Mouse (Mus musculus) neural tube, embryonic 14.5 days (tissue): ENCODE data around the gene Spsb1. TPM values are rescaled to one million over a fixed set of nuclear protein-coding genes. Genes with fewer than 3 reads are reported as not detected.

Source experiments
- ATAC-seq: fragments of 200-750 bp; cut with Nextera tagmentation; 2 replicates; pipeline ENCODE4 v1.8.0; 2017; ENCODE audit warnings: low read depth, mild to moderate bottlenecking, moderate TSS enrichment, moderate library complexity
- H3K27ac ChIP-seq: fragments of 300-500 bp; sonication (generic); 2 replicates; pipeline ENCODE4 v1.5.1; 2014; ENCODE audit warnings: low read depth, mild to moderate bottlenecking, control low read depth, low read length, moderate library complexity, mixed read lengths
- H3K27me3 ChIP-seq: fragments of 300-500 bp; sonication (generic); 2 replicates; pipeline ENCODE4 v1.6.1; 2014; ENCODE audit warnings: low read length; ENCODE audit not compliant: control insufficient read depth, insufficient read depth
- H3K36me3 ChIP-seq: fragments of 300-500 bp; sonication (generic); 2 replicates; pipeline ENCODE4 v1.6.1; 2014; ENCODE audit warnings: low read length, mixed read lengths; ENCODE audit not compliant: control insufficient read depth, insufficient read depth
- H3K4me1 ChIP-seq: fragments of 300-500 bp; sonication (generic); 2 replicates; pipeline ENCODE4 v1.6.1; 2014; ENCODE audit warnings: low read length; ENCODE audit not compliant: control insufficient read depth, insufficient read depth
- H3K4me2 ChIP-seq: fragments of 300-500 bp; sonication (generic); 2 replicates; pipeline ENCODE4 v1.6.1; 2014; ENCODE audit warnings: mild to moderate bottlenecking, low read depth, low read length, control low read depth
- H3K4me3 ChIP-seq: fragments of 300-500 bp; sonication (generic); 2 replicates; pipeline ENCODE4 v1.5.1; 2014; ENCODE audit warnings: low read depth, low read length, control low read depth, mixed read lengths
- H3K9ac ChIP-seq: fragments of 300-500 bp; sonication (generic); replicated peaks from 2 replicates; pipeline ENCODE4 v1.6.1; 2014; ENCODE audit warnings: low read depth, mild to moderate bottlenecking, control low read depth, low read length, mixed read lengths
- H3K9me3 ChIP-seq: fragments of 300-500 bp; sonication (generic); 2 replicates; pipeline ENCODE4 v1.6.1; 2016; ENCODE audit warnings: low read length; ENCODE audit not compliant: control insufficient read depth
- WGBS: fragments of 180-500 bp; shearing (Covaris S2); extraction: QIAGEN DNeasy Blood & Tissue Kit; methylation state at CpG from one replicate; pipeline ENCODE4 v1.1.7; 2014; 5-methylcytosine and 5-hydroxymethylcytosine counted together
- polyA plus RNA-seq: library from polyadenylated mRNA; unstranded; fragments of >200 nt; fragmentation: Nextera tagmentation; extraction: Ambion mirVana; gene quantifications from 2 replicates; pipeline ENCODE4 v1.2.1, GENCODE M21; 2014

The Spsb1 gene
- polyA plus RNA-seq, 1 experiment from 2014 or later, result 5.9 TPM

DNA sequence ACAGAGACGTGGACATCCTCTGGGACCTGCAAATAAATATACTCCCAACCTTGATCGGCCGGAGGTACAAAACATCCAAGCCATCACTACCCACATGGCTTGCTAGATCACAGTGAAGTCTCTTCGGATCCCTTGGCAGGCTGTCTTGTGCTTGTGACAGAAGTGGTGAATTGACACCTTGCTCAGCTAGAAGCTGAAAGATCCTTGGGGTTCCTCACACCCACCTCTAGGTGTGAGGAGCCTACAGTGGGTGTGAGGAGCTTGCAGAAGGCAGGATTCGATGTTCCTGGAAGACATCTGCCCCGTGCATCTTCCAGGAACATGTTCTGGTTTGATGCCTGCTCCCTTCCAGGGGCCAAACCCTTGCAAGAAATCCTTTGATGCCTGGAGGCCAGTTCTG lies 22.3 kb upstream of the Spsb1 start:
- no peak overlapping the region for H3K27ac ChIP-seq
- ATAC-seq, result no peak

DNA sequence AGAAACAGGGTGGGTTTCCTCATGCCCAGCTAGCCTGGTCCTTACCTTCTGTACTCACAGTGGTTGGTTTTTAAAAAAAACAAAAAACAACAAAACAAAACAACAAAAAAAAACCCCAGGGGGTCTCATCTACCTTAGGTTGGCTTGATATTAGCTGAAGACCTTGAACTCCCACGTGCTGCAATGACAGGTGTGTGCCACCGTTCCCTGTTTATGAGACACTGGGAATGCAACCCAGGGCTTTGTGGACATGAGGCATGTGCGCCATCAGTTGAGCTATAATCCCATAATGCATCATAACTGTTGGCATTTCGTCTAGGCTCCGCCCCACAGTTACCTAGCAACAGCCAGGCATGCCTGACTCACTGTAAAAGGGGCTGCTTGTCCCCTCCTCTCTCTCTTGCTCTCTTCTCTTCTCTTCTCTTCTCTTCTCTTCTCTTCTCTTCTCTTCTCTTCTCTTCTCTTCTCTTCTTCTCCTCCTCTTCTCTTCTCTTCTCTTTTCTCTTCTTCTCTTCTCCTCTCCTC lies 20.9 kb upstream of the Spsb1 start:
- Histone ChIP-seq H3K9ac (no peak overlapping the region), H3K4me1 (no peaks in the 10 kb centered on the region; the same call in 1 of the 2 replicates), H3K4me2 (no peak overlapping the region), H3K4me3 (no peak overlapping the region), H3K27ac (no peak overlapping the region), H3K9me3 (no peaks in the 10 kb centered on the region), H3K27me3 (no peaks in the 10 kb centered on the region), H3K36me3 (no peaks in the 10 kb centered on the region)
- 77% methylated on average over 5 of the region's 5 CpGs for WGBS
- ATAC-seq, result no peak

More for the DNA sequence above, 22.3 kb upstream of the Spsb1 start:
- Histone ChIP-seq H3K9me3 (no peaks in the 10 kb centered on the region), H3K4me2 (no peak overlapping the region), H3K9ac (no peak overlapping the region), H3K36me3 (no peaks in the 10 kb centered on the region), H3K4me1 (no peaks in the 10 kb centered on the region; the same call in 1 of the 2 replicates), H3K27me3 (no peaks in the 10 kb centered on the region), H3K4me3 (no peak overlapping the region)
- WGBS, result 82% methylated on average over 6 of the region's 6 CpGs

DNA sequence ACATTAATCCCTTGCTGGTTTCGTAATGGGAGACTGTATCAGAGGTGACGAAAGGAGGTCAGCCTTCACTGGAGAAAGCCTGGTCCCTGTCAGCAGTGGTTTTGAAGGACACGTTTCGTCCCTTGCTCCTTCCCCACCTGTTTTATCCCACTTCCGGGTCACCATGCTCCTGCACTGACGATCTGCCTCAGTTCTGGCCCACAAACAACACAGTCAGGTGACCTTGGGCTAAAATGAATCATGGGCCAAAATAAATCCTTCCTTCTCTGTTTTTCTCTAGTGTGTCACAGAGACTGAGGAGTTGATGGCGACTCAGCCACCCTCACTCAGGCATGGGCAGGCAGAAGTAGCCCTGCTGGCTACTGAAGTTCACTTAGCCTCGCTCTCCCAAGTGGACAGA lies 20.4 kb upstream of the Spsb1 start:
- no peak overlapping the region for H3K9ac ChIP-seq
- H3K9me3 ChIP-seq, result no peaks in the 10 kb centered on the region
- no peak overlapping the region for H3K4me2 ChIP-seq
- H3K4me1 ChIP-seq, result no peaks in the 10 kb centered on the region; the same call in 1 of the 2 replicates
- no peak overlapping the region for H3K4me3 ChIP-seq
- H3K27me3 ChIP-seq, result no peaks in the 10 kb centered on the region
- H3K27ac ChIP-seq, result no peak overlapping the region
- no peaks in the 10 kb centered on the region for H3K36me3 ChIP-seq
- no peak for ATAC-seq
- WGBS, result 83% methylated on average over 8 of the region's 8 CpGs

- H3K9ac ChIP-seq, result no peak overlapping the region
- no peak for ATAC-seq
- no peak overlapping the region for H3K4me3 ChIP-seq
- H3K27ac ChIP-seq, result no peak overlapping the region
- H3K9me3 ChIP-seq, result no peaks in the 10 kb centered on the region
- H3K27me3 ChIP-seq, result no peaks in the 10 kb centered on the region
- H3K4me1 ChIP-seq, result no peaks in the 10 kb centered on the region
- no peak overlapping the region for H3K4me2 ChIP-seq
- H3K36me3 ChIP-seq, result no peaks in the 10 kb centered on the region
- WGBS, result 67% methylated on average over 9 of the region's 9 CpGs
Measured at GRCm38 (mm10) chr4:149971393-149971792, 16.6 kb upstream of the Spsb1 start.

DNA sequence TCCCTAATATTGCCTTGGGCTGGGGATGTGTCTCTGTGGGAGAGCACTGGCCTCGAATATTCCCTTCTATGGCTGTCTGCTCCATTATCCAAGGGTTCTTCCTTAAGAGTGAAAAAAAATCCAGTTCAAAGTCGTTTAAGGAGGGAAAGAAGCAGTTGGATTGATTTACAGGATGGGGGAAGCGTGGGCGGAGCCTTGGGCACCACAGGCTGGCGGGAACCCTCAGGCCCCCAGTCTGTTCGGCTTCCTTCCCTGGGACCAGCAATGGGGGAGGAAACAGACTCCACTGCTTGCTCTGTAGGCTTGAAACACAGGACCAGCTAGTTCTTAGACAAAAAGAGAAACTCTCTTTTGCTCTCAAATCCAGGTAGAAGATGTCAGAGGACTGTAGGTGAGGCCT lies 13.7 kb upstream of the Spsb1 start:
- no peaks in the 10 kb centered on the region for H3K9me3 ChIP-seq
- no peak overlapping the region for H3K4me2 ChIP-seq
- H3K27me3 ChIP-seq, result no peaks in the 10 kb centered on the region
- no peak for ATAC-seq
- no peak overlapping the region for H3K4me3 ChIP-seq
- no peak overlapping the region for H3K27ac ChIP-seq
- H3K36me3 ChIP-seq, result no peaks in the 10 kb centered on the region
- no peaks in the 10 kb centered on the region for H3K4me1 ChIP-seq
- WGBS, result 28% methylated on average over 6 of the region's 6 CpGs
- no peak overlapping the region for H3K9ac ChIP-seq

- WGBS, result 88% methylated on average over 9 of the region's 9 CpGs
- no peak overlapping the region for H3K27ac ChIP-seq
- H3K9me3 ChIP-seq, result no peaks in the 10 kb centered on the region
- no peak overlapping the region for H3K4me3 ChIP-seq
- H3K27me3 ChIP-seq, result no peaks in the 10 kb centered on the region
- H3K9ac ChIP-seq, result no peak overlapping the region
- no peaks in the 10 kb centered on the region for H3K4me1 ChIP-seq
- no peaks in the 10 kb centered on the region for H3K36me3 ChIP-seq
- no peak for ATAC-seq
- no peak overlapping the region for H3K4me2 ChIP-seq
Measured at GRCm38 (mm10) chr4:149966963-149967362, 12.1 kb upstream of the Spsb1 start.

DNA sequence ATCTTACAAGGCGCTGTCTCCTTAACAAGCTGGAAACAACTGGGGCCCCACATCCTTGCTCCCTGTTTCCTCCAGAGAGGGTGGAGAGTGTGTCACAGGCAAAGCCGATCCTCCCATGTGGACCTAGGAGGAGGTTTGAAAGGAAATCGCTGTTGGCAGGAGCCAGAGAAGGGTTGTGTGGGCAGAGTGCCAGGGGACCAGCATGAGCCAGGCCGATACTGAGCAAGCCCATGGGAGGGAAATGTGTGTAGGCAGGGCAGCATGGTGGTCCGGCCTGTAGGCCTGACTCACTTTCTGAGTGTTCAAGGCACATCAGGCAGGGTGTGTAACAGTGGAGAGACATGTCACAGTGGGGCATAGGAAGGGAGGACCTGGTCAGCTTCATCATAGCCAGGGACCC lies 11.4 kb upstream of the Spsb1 start:
- H3K4me2 ChIP-seq, result no peak overlapping the region
- H3K4me3 ChIP-seq, result no peak overlapping the region
- H3K9me3 ChIP-seq, result no peaks in the 10 kb centered on the region
- no peaks in the 10 kb centered on the region for H3K27me3 ChIP-seq
- no peak overlapping the region for H3K9ac ChIP-seq
- H3K27ac ChIP-seq, result no peak overlapping the region
- ATAC-seq, result no peak
- WGBS, result 55% methylated on average over 5 of the region's 5 CpGs
- no peaks in the 10 kb centered on the region for H3K4me1 ChIP-seq
- H3K36me3 ChIP-seq, result no peaks in the 10 kb centered on the region

- Histone ChIP-seq H3K27ac (no peak overlapping the region), H3K4me2 (no peak overlapping the region), H3K27me3 (no peaks in the 10 kb centered on the region), H3K9me3 (no peaks in the 10 kb centered on the region), H3K9ac (no peak overlapping the region), H3K36me3 (no peaks in the 10 kb centered on the region), H3K4me1 (no peaks in the 10 kb centered on the region), H3K4me3 (no peak overlapping the region)
- WGBS, result 78% methylated on average over 6 of the region's 6 CpGs
- ATAC-seq, result no peak
Measured at GRCm38 (mm10) chr4:149965672-149966071, 10.8 kb upstream of the Spsb1 start.

- no peak for ATAC-seq
- Histone ChIP-seq H3K4me3 (no peak overlapping the region), H3K27ac (no peak overlapping the region), H3K9me3 (no peaks in the 10 kb centered on the region), H3K9ac (no peak overlapping the region), H3K27me3 (no peaks in the 10 kb centered on the region), H3K4me2 (no peak overlapping the region), H3K36me3 (no peaks in the 10 kb centered on the region), H3K4me1 (no peaks in the 10 kb centered on the region)
- 68% methylated on average over 6 of the region's 6 CpGs for WGBS
Measured at GRCm38 (mm10) chr4:149965242-149965641, 10.4 kb upstream of the Spsb1 start.
